Mouse (Mus musculus) E14TG2a.4 (cell line): ENCODE results near the gene Klrg2.
"Not testable (repeated sequence)": the region's sequence is repeated elsewhere in the genome, so short reads cannot be mapped to it uniquely, and the experiment has no call there.

Source experiments
- CTCF ChIP-seq: conservative IDR thresholded peaks from 2 replicates; pipeline ENCODE4 v1.5.1; 2014; ENCODE audit warnings: low read length
- NANOG ChIP-seq: IDR thresholded peaks from 2 replicates; pipeline ENCODE4 v1.6.1; 2014; ENCODE audit warnings: borderline replicate concordance, low read length, mixed read lengths
- POU5F1 ChIP-seq: IDR thresholded peaks from 2 replicates; pipeline ENCODE4 v1.6.1; 2014; ENCODE audit warnings: low read length, borderline replicate concordance

- not testable (repeated sequence) for TF ChIP-seq CTCF, POU5F1, NANOG
Measured at GRCm38 (mm10) chr6:38670488-38670887, 33.4 kb upstream of the Klrg2 start.
